Mouse (Mus musculus) cerebellum, adult 18-20 months (tissue): ENCODE measurements at regions not wholly inside any gene's neighbourhood (a gene's known extent, or its start where the extent isn't known, plus 50 kb on each side); places are given as distances from the start of the nearest gene placed in this dataset.
"Not testable (repeated sequence)": the region's sequence is repeated elsewhere in the genome, so short reads cannot be mapped to it uniquely, and the experiment has no call there.

Source experiments
- DNase-seq, 2 experiments: peaks; one replicate each; pipeline ENCODE4 v3.0.0; 2021

- DNase-seq, result no peak
These were observed 259.0 kb downstream of the Nek10 start for GRCm38 (mm10) chr14:15061966-15062860.

- no peak for DNase-seq
These were observed 259.7 kb downstream of the Nek10 start for GRCm38 (mm10) chr14:15062861-15063418.

- DNase-seq, result no peak
These were observed 261.8 kb downstream of the Nek10 start for GRCm38 (mm10) chr14:15064991-15065525.

GRCm38 (mm10) chr14:15075877-15076276, 272.7 kb downstream of the Nek10 start:
- DNase-seq, result no peak

GRCm38 (mm10) chr14:15082889-15083288, 279.7 kb downstream of the Nek10 start:
- no peak for DNase-seq

GRCm38 (mm10) chr14:15083812-15084211, 280.6 kb downstream of the Nek10 start:
- no peak for DNase-seq

GRCm38 (mm10) chr14:15087061-15087460, 283.8 kb downstream of the Nek10 start:
- DNase-seq, result no peak

GRCm38 (mm10) chr14:15096865-15097264, 293.6 kb downstream of the Nek10 start:
- no peak for DNase-seq

- no peak for DNase-seq
These were observed 296.7 kb downstream of the Nek10 start for GRCm38 (mm10) chr14:15099909-15100308.

- DNase-seq, result no peak
These were observed 304.6 kb downstream of the Nek10 start for GRCm38 (mm10) chr14:15107795-15108321.

GRCm38 (mm10) chr14:15119745-15120144, 316.5 kb downstream of the Nek10 start:
- peak in 1 of 2 experiments; percentile 3 for DNase-seq

GRCm38 (mm10) chr14:15128157-15128556, 310.6 kb downstream of the Lrrc3b start:
- DNase-seq, result no peak

GRCm38 (mm10) chr14:15140871-15141270, 297.9 kb downstream of the Lrrc3b start:
- not testable (repeated sequence) for DNase-seq

GRCm38 (mm10) chr14:15142839-15143238, 295.9 kb downstream of the Lrrc3b start:
- DNase-seq, result no peak

- no peak for DNase-seq
These were observed 290.3 kb downstream of the Lrrc3b start for GRCm38 (mm10) chr14:15148516-15148915.
